Mouse (Mus musculus) NIH3T3 (cell line): ENCODE results near the gene Lrrc58.

Source experiments
- DNase-seq: peaks from one replicate; pipeline ENCODE4 v3.0.0-alpha.2; 2012; ENCODE audit warnings: low read depth

Gene Lrrc58

GRCm38 (mm10) chr16:37927117-37927516 is 58.9 kb downstream of the Lrrc58 start:
- DNase-seq: no peak

- peak; percentile 56 for DNase-seq
These were observed 60.8 kb downstream of the Lrrc58 start for GRCm38 (mm10) chr16:37929006-37929405.

- DNase-seq: no peak
These were observed 61.4 kb downstream of the Lrrc58 start for GRCm38 (mm10) chr16:37929626-37930025.

GRCm38 (mm10) chr16:37934932-37935331 is 66.7 kb downstream of the Lrrc58 start:
- DNase-seq: no peak

- no peak for DNase-seq
These were observed 69.1 kb downstream of the Lrrc58 start for GRCm38 (mm10) chr16:37937276-37937675.
